Mouse (Mus musculus): ENCODE measurements around the gene Slc5a1.

GRCm38 (mm10) chr5:33104025-33104481 lies at the start of gene Slc5a1:
- TF ChIP-seq CTCF (IDR thresholded peaks at IDR 0.05; ENCODE audit: low read depth): no peak
- no peak for TF ChIP-seq EP300 (optimal IDR thresholded peaks at IDR 0.05)
